Mouse (Mus musculus) forebrain, embryonic 14.5 days (tissue): Measurements from ENCODE around the gene Copb2. TPM values are rescaled to one million over a fixed set of nuclear protein-coding genes. Genes with fewer than 3 reads are reported as not detected.

Source experiments
- ATAC-seq: fragments of 200-750 bp; cut with Nextera tagmentation; 2 replicates; pipeline ENCODE4 v1.8.0; 2017; ENCODE audit warnings: mild to moderate bottlenecking, moderate library complexity
- DNase-seq: peaks from one replicate; pipeline ENCODE4 v3.0.0-alpha.2; 2015; ENCODE audit warnings: low spot score
- H3K27ac ChIP-seq: fragments of 300-500 bp; sonication (generic); 2 replicates; pipeline ENCODE4 v1.5.1; 2014; ENCODE audit warnings: low read depth, mild to moderate bottlenecking, control low read depth, low read length, moderate library complexity
- H3K27me3 ChIP-seq: fragments of 300-500 bp; sonication (generic); replicated peaks from 2 replicates; pipeline ENCODE4 v1.6.1; 2014; ENCODE audit warnings: low read length, control low read depth, mixed read lengths; ENCODE audit not compliant: control insufficient read depth, insufficient read depth
- H3K36me3 ChIP-seq: fragments of 300-500 bp; sonication (generic); 2 replicates; pipeline ENCODE4 v1.6.1; 2014; ENCODE audit warnings: low read length, control low read depth; ENCODE audit not compliant: control insufficient read depth, insufficient read depth
- H3K4me1 ChIP-seq: fragments of 300-500 bp; sonication (generic); 2 replicates; pipeline ENCODE4 v1.6.1; 2014; ENCODE audit warnings: antibody characterized with exemption, low read length, control low read depth; ENCODE audit not compliant: control insufficient read depth, insufficient read depth
- H3K4me2 ChIP-seq: fragments of 300-500 bp; sonication (generic); 2 replicates; pipeline ENCODE4 v1.6.1; 2014; ENCODE audit warnings: mild to moderate bottlenecking, control low read depth, low read length
- H3K4me3 ChIP-seq: fragments of 300-500 bp; sonication (generic); 2 replicates; pipeline ENCODE4 v1.5.1; 2014; ENCODE audit warnings: low read depth, low read length, control low read depth
- H3K9ac ChIP-seq: fragments of 300-500 bp; sonication (generic); 2 replicates; pipeline ENCODE4 v1.6.1; 2014; ENCODE audit warnings: mild to moderate bottlenecking, low read length, control low read depth, moderate library complexity
- H3K9me3 ChIP-seq: fragments of 300-500 bp; sonication (generic); replicated peaks from 2 replicates; pipeline ENCODE4 v1.6.1; 2016; ENCODE audit warnings: low read length, control low read depth, mixed read lengths; ENCODE audit not compliant: control insufficient read depth
- WGBS: fragments of 180-500 bp; shearing (Covaris S2); extraction: QIAGEN DNeasy Blood & Tissue Kit; methylation state at CpG from one replicate; pipeline ENCODE4 v1.1.7; 2014; 5-methylcytosine and 5-hydroxymethylcytosine counted together
- polyA plus RNA-seq: library from polyadenylated mRNA; unstranded; fragments of >200 nt; fragmentation: Nextera tagmentation; extraction: Ambion mirVana; gene quantifications from 2 replicates; pipeline ENCODE4 v1.2.1, GENCODE M21; 2014

The Copb2 gene
- polyA plus RNA-seq: 150 and 151 TPM in 2 replicates

DNA sequence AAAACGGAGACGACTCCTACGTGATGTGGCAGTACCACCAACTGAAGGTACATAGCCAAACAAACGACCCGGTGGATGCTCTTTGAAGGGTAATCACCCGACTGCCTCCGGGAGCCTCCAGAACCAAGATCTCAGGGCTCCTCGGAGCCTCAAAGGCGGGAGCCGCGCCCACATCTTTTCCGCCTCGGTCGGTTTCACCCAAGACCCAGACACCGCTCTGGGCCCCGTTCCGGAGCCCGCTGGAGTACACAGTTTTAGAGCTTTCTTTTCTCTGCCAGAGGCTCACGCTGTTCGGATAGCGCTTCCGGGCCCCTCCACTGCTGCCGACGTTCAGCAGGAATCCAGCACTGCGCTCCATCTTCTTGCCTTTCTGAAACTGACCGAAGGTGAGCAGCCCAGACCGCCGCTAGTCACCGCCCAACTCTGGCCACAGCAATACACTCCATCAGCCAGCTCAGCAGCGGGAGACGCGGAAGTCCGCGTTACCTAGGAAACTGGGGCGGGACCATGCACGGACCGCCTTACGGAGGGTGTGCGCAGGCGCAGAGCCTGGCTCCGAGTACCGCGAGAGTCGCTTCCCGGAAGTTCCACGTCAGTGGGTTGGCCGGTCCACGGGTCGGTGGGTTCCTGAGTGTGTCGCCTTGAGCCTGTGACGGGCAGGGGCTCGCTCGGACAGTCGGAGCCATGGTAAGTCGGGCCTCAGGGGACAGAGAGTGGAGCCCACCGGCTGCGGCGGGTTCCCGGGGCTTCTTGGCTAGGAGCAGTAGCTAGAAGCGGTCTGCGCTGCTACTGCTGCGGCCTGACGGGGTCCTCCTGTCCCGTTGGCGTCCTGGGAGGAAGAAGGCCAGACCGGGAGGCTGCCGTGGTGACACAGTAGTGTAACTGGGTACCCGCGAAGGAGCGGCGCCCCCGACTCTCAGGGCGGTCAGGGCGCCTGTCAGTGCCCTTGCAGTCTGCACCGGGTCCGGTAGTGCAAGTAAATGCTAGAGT is at the start of gene Copb2:
Gene Copb2, plus strand, starts transcription at position 585 of the 990 bp plus-strand sequence.
- peaks cover 12% of the 10 kb centered on the region for H3K4me1 ChIP-seq
- H3K27me3 ChIP-seq: no peaks in the 10 kb centered on the region
- under 1% methylated on average over 76 of the region's 76 CpGs for WGBS
- peaks cover 7% of the 10 kb centered on the region; the same call in 1 of the 2 replicates for H3K36me3 ChIP-seq
- no peaks in the 10 kb centered on the region for H3K9me3 ChIP-seq
- H3K4me2 ChIP-seq: peak within 1 kb of the TSS; percentile 85
- DNase-seq (peak; percentile 98), ATAC-seq (peak; percentile 100)
- peak within 1 kb of the TSS; percentile 99 for H3K4me3 ChIP-seq
- peak within 1 kb of the TSS; percentile 94 for H3K9ac ChIP-seq
- peak within 1 kb of the TSS; percentile 80 for H3K27ac ChIP-seq

DNA sequence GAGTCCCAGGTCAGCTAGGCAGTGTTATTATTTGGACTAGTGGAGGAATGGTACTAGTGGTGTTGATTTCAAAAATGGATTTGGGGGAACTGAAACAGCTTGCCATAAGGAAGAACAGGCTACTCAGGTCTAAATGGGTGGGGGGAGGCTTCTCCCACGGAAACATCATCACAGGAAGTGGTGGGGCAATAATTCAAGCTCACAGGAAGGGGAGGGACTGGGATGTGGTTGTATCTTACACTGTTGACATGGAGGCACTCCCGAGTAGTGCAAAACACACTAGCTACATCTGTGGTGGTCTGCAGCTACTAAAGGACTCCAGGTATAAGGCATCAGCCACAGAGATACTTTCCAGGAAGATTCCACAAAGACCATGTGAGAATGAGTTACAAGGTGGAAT is 39.6 kb upstream of the Copb2 start:
- H3K27ac ChIP-seq: peak overlapping the region; percentile 58; the same call in 1 of the 2 replicates
- no peak overlapping the region for H3K9ac ChIP-seq
- H3K36me3 ChIP-seq: no peaks in the 10 kb centered on the region
- H3K27me3 ChIP-seq: no peaks in the 10 kb centered on the region
- no peak overlapping the region for H3K4me2 ChIP-seq
- no peak for DNase-seq
- H3K9me3 ChIP-seq: no peaks in the 10 kb centered on the region
- H3K4me3 ChIP-seq: no peak overlapping the region
- H3K4me1 ChIP-seq: peaks cover 31% of the 10 kb centered on the region
- no peak for ATAC-seq
- 76% methylated on average over 2 of the region's 2 CpGs for WGBS

DNA sequence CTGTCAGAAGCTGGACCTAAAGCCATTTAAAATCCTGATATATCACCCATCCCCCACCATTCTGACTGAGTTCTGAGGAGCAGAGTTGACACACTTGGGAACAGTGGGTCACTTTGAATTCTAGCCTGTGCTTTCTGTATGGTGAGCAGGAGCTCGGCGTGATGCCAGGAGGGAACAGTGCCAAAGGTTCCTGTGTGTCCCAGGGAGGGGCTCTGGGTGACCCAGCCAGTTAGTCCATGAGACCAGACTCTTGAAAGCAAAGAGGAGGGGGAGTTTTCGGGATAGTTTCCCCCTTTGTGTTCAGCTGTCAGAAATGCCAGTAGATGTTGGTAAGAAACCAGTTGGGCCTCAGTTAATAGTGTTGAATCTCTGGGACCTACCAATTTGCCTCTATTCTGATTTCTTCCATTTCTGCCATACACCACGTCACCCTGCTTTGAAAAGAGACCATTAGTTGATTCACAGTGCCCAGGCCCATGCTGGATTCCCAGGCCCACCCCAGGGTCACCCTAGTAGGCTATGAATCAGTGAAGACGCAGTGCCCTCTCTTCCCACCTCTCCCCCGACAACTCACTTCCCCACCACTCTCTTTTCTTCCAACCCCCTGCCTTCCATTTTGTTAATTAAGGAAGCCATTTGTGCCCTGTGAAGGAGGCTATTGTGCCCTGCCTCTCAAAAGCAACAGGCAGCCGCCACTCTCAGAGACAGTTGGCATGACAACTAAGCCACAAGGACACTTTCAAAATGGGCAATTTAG is 38.6 kb upstream of the Copb2 start:
- H3K9ac ChIP-seq: no peak overlapping the region
- H3K4me2 ChIP-seq: peak overlapping the region; percentile 13
- H3K27ac ChIP-seq: peak overlapping the region; percentile 73
- no peaks in the 10 kb centered on the region for H3K27me3 ChIP-seq
- WGBS: 5% methylated on average over 7 of the region's 7 CpGs
- H3K36me3 ChIP-seq: no peaks in the 10 kb centered on the region
- ATAC-seq (peak; percentile 92), DNase-seq (peak; percentile 94)
- H3K4me3 ChIP-seq: no peak overlapping the region
- H3K9me3 ChIP-seq: no peaks in the 10 kb centered on the region
- peaks cover 31% of the 10 kb centered on the region for H3K4me1 ChIP-seq

DNA sequence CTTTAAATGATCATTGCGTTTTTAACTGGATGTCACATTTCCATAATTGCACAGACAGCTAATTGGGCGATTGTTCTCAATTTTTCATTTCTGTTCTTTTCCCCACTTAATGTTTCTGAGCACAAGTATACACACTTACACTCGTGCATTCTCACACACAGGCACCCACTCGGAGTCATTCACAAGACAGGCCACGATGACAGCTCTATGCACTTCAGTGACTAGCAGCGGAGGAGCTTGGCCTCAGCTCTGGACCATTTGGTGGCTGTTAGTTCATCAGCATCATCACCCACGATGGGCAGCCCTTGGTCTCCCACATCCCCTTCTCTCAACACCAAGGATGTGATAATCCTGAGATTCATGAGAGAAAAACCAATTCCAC is 38.0 kb upstream of the Copb2 start:
- Histone ChIP-seq H3K4me2 (no peak overlapping the region), H3K4me3 (no peak overlapping the region), H3K9ac (no peak overlapping the region), H3K4me1 (peaks cover 31% of the 10 kb centered on the region), H3K9me3 (no peaks in the 10 kb centered on the region), H3K36me3 (no peaks in the 10 kb centered on the region), H3K27me3 (no peaks in the 10 kb centered on the region), H3K27ac (peak overlapping the region; percentile 64)
- 4% methylated on average over 7 of the region's 7 CpGs for WGBS
- ATAC-seq: peak; percentile 81
- DNase-seq: no peak

DNA sequence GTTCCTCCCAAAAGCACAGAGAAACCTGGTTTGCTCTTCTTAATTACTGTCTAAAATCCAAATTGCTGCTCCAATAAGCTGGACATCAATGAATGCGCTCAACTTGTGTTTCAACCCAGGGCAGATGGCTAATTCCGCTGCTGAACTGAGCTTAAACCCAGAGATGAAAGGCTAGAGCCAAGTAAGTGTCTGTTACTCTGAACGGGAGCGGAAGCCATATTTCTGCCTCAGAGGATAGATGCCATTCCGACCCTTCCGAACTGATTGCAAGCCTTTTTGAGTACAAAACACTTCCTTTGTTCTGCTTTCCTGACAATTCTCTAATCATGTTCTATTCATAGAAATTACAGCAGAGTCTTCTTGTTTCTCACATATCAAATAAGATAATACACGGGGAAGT is 36.3 kb upstream of the Copb2 start:
- 41% methylated on average over 7 of the region's 7 CpGs for WGBS

DNA sequence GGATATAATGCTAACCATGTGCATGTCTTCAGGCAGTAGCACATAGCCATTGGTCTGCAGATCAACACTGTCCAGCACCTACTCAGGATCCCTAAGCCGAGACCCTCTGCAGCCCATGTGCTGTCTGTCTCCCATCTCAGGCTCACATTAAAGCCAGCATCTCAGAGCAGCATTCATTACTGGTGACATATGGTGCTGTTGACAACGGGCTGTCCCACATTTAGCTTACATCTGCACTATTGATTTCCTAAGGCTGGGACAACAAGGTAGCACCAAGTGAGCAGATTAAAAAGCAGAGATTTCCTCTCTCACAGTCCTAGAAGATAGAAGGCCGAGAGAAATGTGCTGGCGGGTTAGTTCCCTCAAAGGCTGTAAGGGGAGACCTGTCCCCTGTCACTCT is 33.7 kb upstream of the Copb2 start:
- ATAC-seq (no peak), DNase-seq (peak; percentile 46)
- Histone ChIP-seq H3K27ac (peak overlapping the region; percentile 60), H3K9me3 (no peaks in the 10 kb centered on the region), H3K36me3 (no peaks in the 10 kb centered on the region), H3K27me3 (no peaks in the 10 kb centered on the region), H3K4me2 (no peak overlapping the region), H3K9ac (no peak overlapping the region), H3K4me3 (no peak overlapping the region), H3K4me1 (peaks cover 16% of the 10 kb centered on the region)
- 65% methylated on average over 4 of the region's 4 CpGs for WGBS

More for the DNA sequence above, 36.3 kb upstream of the Copb2 start:
- no peak for ATAC-seq
- no peaks in the 10 kb centered on the region for H3K36me3 ChIP-seq
- H3K9me3 ChIP-seq: no peaks in the 10 kb centered on the region
- no peak overlapping the region for H3K9ac ChIP-seq
- H3K27me3 ChIP-seq: no peaks in the 10 kb centered on the region
- peaks cover 31% of the 10 kb centered on the region for H3K4me1 ChIP-seq
- H3K4me2 ChIP-seq: no peak overlapping the region
- H3K4me3 ChIP-seq: no peak overlapping the region
- no peak for DNase-seq
- H3K27ac ChIP-seq: no peak overlapping the region

DNA sequence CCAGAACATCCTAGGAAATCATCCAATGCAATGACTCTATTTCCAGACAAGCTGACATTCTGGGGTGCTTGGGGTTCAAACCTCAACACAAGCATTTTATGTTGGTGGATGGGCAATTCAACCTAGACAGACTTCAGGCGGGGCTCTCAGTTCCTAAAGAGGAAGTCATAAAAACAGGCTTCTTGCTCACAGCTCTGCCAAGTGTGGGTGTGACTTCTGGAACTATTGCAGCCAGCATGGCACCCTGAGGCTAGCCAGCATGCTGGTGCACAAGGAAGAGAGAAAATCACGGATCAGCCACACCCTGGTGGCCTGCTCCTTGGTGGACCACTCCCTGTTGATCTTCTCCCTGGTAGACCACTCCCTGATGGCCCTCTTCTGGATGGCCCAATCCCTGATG is 32.5 kb upstream of the Copb2 start:
- 0 out of 2 replicates have a peak, but pooled peaks cover 2% of the 10 kb centered on the region for H3K9me3 ChIP-seq
- ATAC-seq (no peak), DNase-seq (no peak)
- no peaks in the 10 kb centered on the region for H3K27me3 ChIP-seq
- no peak overlapping the region for H3K4me2 ChIP-seq
- no peaks in the 10 kb centered on the region for H3K36me3 ChIP-seq
- H3K9ac ChIP-seq: no peak overlapping the region
- no peak overlapping the region for H3K4me3 ChIP-seq
- H3K27ac ChIP-seq: no peak overlapping the region
- peaks cover 4% of the 10 kb centered on the region; the same call in 1 of the 2 replicates for H3K4me1 ChIP-seq
- 64% methylated on average over 2 of the region's 2 CpGs for WGBS

DNA sequence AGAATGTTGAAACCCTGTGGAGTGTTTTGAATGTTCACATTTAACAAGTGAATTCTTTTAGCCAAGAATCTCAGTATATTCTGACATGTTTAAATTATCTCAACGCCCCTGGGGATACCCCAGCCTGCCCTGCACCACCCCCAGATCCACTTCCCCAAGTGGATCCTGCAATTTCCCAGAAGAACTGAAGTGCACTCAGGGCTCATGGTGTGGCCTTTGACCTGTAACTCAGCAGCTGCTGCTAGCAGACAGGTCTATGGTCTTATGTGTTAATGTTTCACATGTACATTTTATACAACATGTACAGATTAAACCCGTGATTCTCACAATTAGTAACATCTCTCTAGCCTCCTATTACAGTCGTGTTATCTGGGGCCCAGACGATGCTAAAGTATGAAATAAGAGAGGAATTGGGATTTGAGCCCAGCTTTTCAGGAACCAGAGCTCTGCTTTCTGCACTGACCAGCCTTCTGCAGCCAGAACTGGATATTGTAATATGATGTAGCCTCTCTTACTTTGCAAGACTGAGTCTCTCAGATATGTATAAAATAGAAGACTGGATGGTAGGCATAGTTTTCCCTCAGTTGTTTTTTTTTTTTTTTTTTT is 28.7 kb upstream of the Copb2 start:
- DNase-seq (no peak), ATAC-seq (no peak)
- no peaks in the 10 kb centered on the region for H3K4me1 ChIP-seq
- 0 out of 2 replicates have a peak, but pooled peaks cover 2% of the 10 kb centered on the region for H3K9me3 ChIP-seq
- no peak overlapping the region for H3K4me3 ChIP-seq
- H3K9ac ChIP-seq: no peak overlapping the region
- no peak overlapping the region for H3K4me2 ChIP-seq
- H3K36me3 ChIP-seq: no peaks in the 10 kb centered on the region
- no peaks in the 10 kb centered on the region for H3K27me3 ChIP-seq
- H3K27ac ChIP-seq: no peak overlapping the region
- WGBS: 85% methylated on average over 4 of the region's 4 CpGs
